Mouse (Mus musculus) erythroid progenitor cell, adult 5-6 weeks (primary cell): ENCODE measurements around the gene Usp48. TPM values are rescaled to one million over a fixed set of nuclear protein-coding genes. Genes with fewer than 3 reads are reported as not detected.

Experiments used
- ATAC-seq: replicated peaks from 2 replicates; pipeline ENCODE4 v1.8.0; 2016; ENCODE audit warnings: moderate number of reproducible peaks, mild to moderate bottlenecking, moderate TSS enrichment, inconsistent platforms; ENCODE audit not compliant: poor library complexity, low FRiP score, severe bottlenecking
- total RNA-seq, 2 experiments: library from RNA; stranded (forward) in 1 of 2; stranded (reverse) in 1 of 2; fragments of 150-400 nt in 1 of 2; fragments of 186-747, 209-891 nt in 1 of 2; gene quantifications; 2 replicates each; pipeline versions ENCODE4 v1.2.3 to v1.2.4; 2015 to 2017; ENCODE audit warnings: low replicate concordance in 2 of 2

Gene Usp48
- total RNA-seq, 2 experiments from 2014 or later, result 154 to 167 TPM

DNA sequence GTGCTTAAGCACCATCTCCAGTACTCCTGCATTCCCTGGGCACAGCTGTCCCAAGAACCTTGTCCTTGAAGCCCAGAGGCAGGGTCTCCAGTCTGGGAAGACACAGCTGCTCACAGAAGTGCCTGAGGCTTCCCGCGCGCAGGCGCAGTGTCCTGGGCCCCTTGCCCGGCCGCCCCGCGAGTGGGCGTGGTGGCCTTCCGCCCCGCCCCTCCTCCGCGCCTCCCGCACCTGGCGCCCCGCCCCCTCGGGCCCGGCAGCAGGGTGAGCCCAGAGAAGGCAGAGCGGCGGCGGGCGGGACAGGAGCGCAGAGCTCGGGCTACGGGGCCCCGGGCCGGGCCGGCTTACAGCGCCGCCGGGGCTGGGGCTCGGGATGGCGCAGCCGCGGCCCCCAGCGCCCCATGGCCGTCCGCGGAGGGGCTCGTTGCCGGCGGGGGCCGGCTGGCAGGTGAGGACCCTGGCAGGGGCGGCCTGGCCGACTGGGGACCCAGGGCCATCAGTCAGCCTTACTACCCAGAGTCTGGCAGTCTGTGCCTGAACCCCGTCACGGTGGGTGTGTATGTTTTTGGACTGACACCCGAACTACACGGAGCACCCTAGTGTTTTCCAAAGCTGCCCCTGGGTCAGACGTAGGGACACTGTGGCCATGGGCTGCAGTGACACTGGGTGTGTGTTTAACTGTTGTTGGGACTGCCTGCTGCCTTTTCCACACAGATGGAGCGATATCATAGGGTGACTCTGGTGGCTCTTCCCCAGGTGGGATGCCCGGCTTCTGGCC is 113.8 kb downstream of the Usp48 start:
- ATAC-seq, result no peak

Other genes with a start within 250 kb of the Usp48 start
- 284 and 321 TPM in 2 replicates for gene Cdc42, start 236.0 kb upstream of the Usp48 start, total RNA-seq (2015; ENCODE audit: low replicate concordance)
- gene Cdc42, start 236.0 kb upstream of the Usp48 start, total RNA-seq (2017; ENCODE audit: low replicate concordance), result 140 and 178 TPM in 2 replicates
- gene Cela3a, start 184.0 kb upstream of the Usp48 start, total RNA-seq (2015; ENCODE audit: low replicate concordance), result not detected in 2 replicates
- gene Cela3a, start 184.0 kb upstream of the Usp48 start, total RNA-seq (2017; ENCODE audit: low replicate concordance), result not detected in 2 replicates
- gene Cela3b, start 163.2 kb upstream of the Usp48 start, total RNA-seq (2015; ENCODE audit: low replicate concordance), result not detected in 2 replicates
- not detected in 2 replicates for gene Cela3b, start 163.2 kb upstream of the Usp48 start, total RNA-seq (2017; ENCODE audit: low replicate concordance)
- gene 1700013G24Rik, start 140.5 kb upstream of the Usp48 start, total RNA-seq (2015; ENCODE audit: low replicate concordance), result not detected in 2 replicates
- not detected in 2 replicates for gene 1700013G24Rik, start 140.5 kb upstream of the Usp48 start, total RNA-seq (2017; ENCODE audit: low replicate concordance)
- gene Hspg2, start 125.0 kb upstream of the Usp48 start, total RNA-seq (2015; ENCODE audit: low replicate concordance), result not detected in 2 replicates
- gene Hspg2, start 125.0 kb upstream of the Usp48 start, total RNA-seq (2017; ENCODE audit: low replicate concordance), result 0.13 TPM in 1 of 2 replicates, not detected in the other
- gene Ldlrad2, start 19.2 kb upstream of the Usp48 start, total RNA-seq (2015; ENCODE audit: low replicate concordance), result not detected in 2 replicates
- not detected in 2 replicates for gene Ldlrad2, start 19.2 kb upstream of the Usp48 start, total RNA-seq (2017; ENCODE audit: low replicate concordance)
- gene Rap1gap, start 71.0 kb downstream of the Usp48 start, total RNA-seq (2015; ENCODE audit: low replicate concordance), result not detected in 2 replicates
- not detected in 2 replicates for gene Rap1gap, start 71.0 kb downstream of the Usp48 start, total RNA-seq (2017; ENCODE audit: low replicate concordance)
- not detected in 2 replicates for gene Alpl, start 202.6 kb downstream of the Usp48 start, total RNA-seq (2015; ENCODE audit: low replicate concordance)
- gene Alpl, start 202.6 kb downstream of the Usp48 start, total RNA-seq (2017; ENCODE audit: low replicate concordance), result not detected in 2 replicates